Comparison of ENCODE assay signal across 12 mouse cellular contexts in genomic region chr3:90657405-90657804, GRCm38 (mm10). TPM values are rescaled to one million over a fixed set of nuclear protein-coding genes. Genes with fewer than 3 reads are reported as not detected.
A peak's percentile ranks its signal among the peaks of the same experiment; 100 is the strongest.
DNase-seq lines count a peak whose midpoint lies in the region; ATAC-seq and TF ChIP-seq lines count a peak whose summit lies in the region.
"Had no signal": no experiment of that assay in that cellular context is flagged by ENCODE, and none has a peak within 500 bp of the region (broad histone marks: within the 10 kb centered on the region; RNA-seq: fewer than 3 reads in every experiment).

No protein-coding gene starts in this region.

- no peaks in the 10 kb centered on the region for H3K36me3 ChIP-seq in lung, embryonic 14.5 days (ENCODE audit: insufficient read depth)
- H3K36me3 ChIP-seq: heart, embryonic 13.5 days; limb, embryonic 12.5 days had no signal

- WGBS in lung, embryonic 14.5 days: 70% methylated on average over 4 of the region's 4 CpGs

- no peak overlapping the region for H3K4me2 ChIP-seq in lung, embryonic 14.5 days
- H3K4me2 ChIP-seq: heart, embryonic 13.5 days; limb, embryonic 12.5 days had no signal

- peak; percentile 75 for DNase-seq in heart, adult 11 months
- no peak for DNase-seq in heart, adult 18-20 months
- peak; percentile 33 for DNase-seq in lung, embryonic 14.5 days
- DNase-seq in lung, postnatal 14 days: no peak
- DNase-seq in MN1 (ENCODE audit: low spot score): peak; percentile 32
- peak; percentile 12 for DNase-seq in retina, embryonic 14.5 days (ENCODE audit: low spot score)
- no peak for DNase-seq in adrenal gland, postnatal 14 days
- no peak for DNase-seq in adrenal gland, adult 2 months
- DNase-seq: kidney, postnatal 25 days had no signal

- H3K4me1 ChIP-seq in lung, embryonic 14.5 days (ENCODE audit: insufficient read depth): no peaks in the 10 kb centered on the region
- H3K4me1 ChIP-seq: heart, embryonic 13.5 days; limb, embryonic 12.5 days had no signal

- H3K9me3 ChIP-seq in lung, embryonic 14.5 days (ENCODE audit: low read depth, low read length): no peaks in the 10 kb centered on the region
- H3K9me3 ChIP-seq: heart, embryonic 13.5 days; limb, embryonic 12.5 days had no signal

- H3K27ac ChIP-seq in lung, embryonic 14.5 days (ENCODE audit: low read depth): no peak overlapping the region
- H3K27ac ChIP-seq: heart, embryonic 13.5 days; limb, embryonic 12.5 days had no signal

- H3K4me3 ChIP-seq in lung, embryonic 14.5 days (ENCODE audit: low read depth, low read length): no peak overlapping the region
- H3K4me3 ChIP-seq: heart, embryonic 13.5 days; limb, embryonic 12.5 days had no signal

- no peak for ATAC-seq in lung, embryonic 14.5 days (ENCODE audit: insufficient read depth)
- ATAC-seq: forebrain, embryonic 16.5 days had no signal

- H3K9ac ChIP-seq in lung, embryonic 14.5 days: no peak overlapping the region
- H3K9ac ChIP-seq: heart, embryonic 13.5 days; limb, embryonic 12.5 days had no signal

- no peaks in the 10 kb centered on the region for H3K27me3 ChIP-seq in lung, embryonic 14.5 days (ENCODE audit: insufficient read depth, low read length)

- TF ChIP-seq CTCF in lung, embryonic 14.5 days (IDR thresholded peaks at IDR 0.05; ENCODE audit: low read depth): peak; percentile 51

RNA-seq across cellular contexts. Expression of gene S100a7a, which starts 3.6 kb away (rescaled TPM):
- total RNA-seq in heart, adult 18-20 months (2021): under 1 TPM in 1 of 2 experiments, not detected in 1; 0.47 TPM
- polyA plus RNA-seq in lung, embryonic 14.5 days (2014; fragmentation: Nextera tagmentation; extraction: Ambion mirVana): not detected in 2 replicates
- total RNA-seq in adrenal gland, postnatal 14 days (2021): not detected in 2 replicates
- under 1 TPM; 0.43 to 0.45 TPM for total RNA-seq in adrenal gland, adult 2 months (2021)
- 0.12 and 0.21 TPM in 2 replicates for polyA plus RNA-seq in adrenal gland, adult 2 months (2012; rRNA removed)
- polyA plus RNA-seq: forebrain, embryonic 16.5 days; heart, embryonic 13.5 days; limb, embryonic 12.5 days had no signal

RNA-seq across cellular contexts. Expression of gene S100a8, which starts 11.4 kb away (rescaled TPM):
- total RNA-seq in heart, adult 18-20 months (2021): not detected
- polyA plus RNA-seq in lung, embryonic 14.5 days (2014; fragmentation: Nextera tagmentation; extraction: Ambion mirVana): 5.6 and 32.5 TPM in 2 replicates
- 11.8 and 25.3 TPM in 2 replicates for total RNA-seq in adrenal gland, postnatal 14 days (2021)
- total RNA-seq in adrenal gland, adult 2 months (2021): 1 to 10 TPM; 3.2 to 3.6 TPM
- not detected in 2 replicates for polyA plus RNA-seq in adrenal gland, adult 2 months (2012; rRNA removed)

RNA-seq across cellular contexts. Expression of gene S100a9, which starts 38.1 kb away (rescaled TPM):
- total RNA-seq in heart, adult 18-20 months (2021): under 1 TPM in 1 of 2 experiments, not detected in 1; 0.57 TPM
- polyA plus RNA-seq in lung, embryonic 14.5 days (2014; fragmentation: Nextera tagmentation; extraction: Ambion mirVana): 1.9 and 14.0 TPM in 2 replicates
- total RNA-seq in adrenal gland, postnatal 14 days (2021): 12.2 and 30.5 TPM in 2 replicates
- 1 to 10 TPM; 2.7 to 3.9 TPM for total RNA-seq in adrenal gland, adult 2 months (2021)
- polyA plus RNA-seq in adrenal gland, adult 2 months (2012; rRNA removed): not detected in 2 replicates

RNA-seq across cellular contexts. Expression of gene S100a6, which starts 44.7 kb away (rescaled TPM):
- 10 to 100 TPM; 76.5 to 79.4 TPM for total RNA-seq in heart, adult 18-20 months (2021)
- 84.2 and 100 TPM in 2 replicates for polyA plus RNA-seq in lung, embryonic 14.5 days (2014; fragmentation: Nextera tagmentation; extraction: Ambion mirVana)
- 54.3 and 59.5 TPM in 2 replicates for total RNA-seq in adrenal gland, postnatal 14 days (2021)
- total RNA-seq in adrenal gland, adult 2 months (2021): 100 to 1,000 TPM in 1 of 2 experiments, 10 to 100 TPM in 1; 29.3 to 101 TPM
- polyA plus RNA-seq in adrenal gland, adult 2 months (2012; rRNA removed): 43.4 and 55.2 TPM in 2 replicates

RNA-seq across cellular contexts. Expression of gene S100a5, which starts 49.1 kb away (rescaled TPM):
- total RNA-seq in heart, adult 18-20 months (2021): not detected
- not detected in 2 replicates for polyA plus RNA-seq in lung, embryonic 14.5 days (2014; fragmentation: Nextera tagmentation; extraction: Ambion mirVana)
- total RNA-seq in adrenal gland, postnatal 14 days (2021): not detected in 2 replicates
- not detected for total RNA-seq in adrenal gland, adult 2 months (2021)
- not detected in 2 replicates for polyA plus RNA-seq in adrenal gland, adult 2 months (2012; rRNA removed)
- polyA plus RNA-seq: forebrain, embryonic 16.5 days; heart, embryonic 13.5 days; limb, embryonic 12.5 days had no signal

Comparison
In these comparisons a context has a peak if more than half of its experiments do, and no peak if none do; other contexts are left out.
1. DNase-seq: peak in heart, adult 11 months (single experiment), lung, embryonic 14.5 days (single experiment), MN1 (single experiment) and retina, embryonic 14.5 days (single experiment); none in heart, adult 18-20 months (0 of 2), lung, postnatal 14 days (single experiment), adrenal gland, postnatal 14 days (single experiment) and adrenal gland, adult 2 months (single experiment).